In the genomic region with DNA sequence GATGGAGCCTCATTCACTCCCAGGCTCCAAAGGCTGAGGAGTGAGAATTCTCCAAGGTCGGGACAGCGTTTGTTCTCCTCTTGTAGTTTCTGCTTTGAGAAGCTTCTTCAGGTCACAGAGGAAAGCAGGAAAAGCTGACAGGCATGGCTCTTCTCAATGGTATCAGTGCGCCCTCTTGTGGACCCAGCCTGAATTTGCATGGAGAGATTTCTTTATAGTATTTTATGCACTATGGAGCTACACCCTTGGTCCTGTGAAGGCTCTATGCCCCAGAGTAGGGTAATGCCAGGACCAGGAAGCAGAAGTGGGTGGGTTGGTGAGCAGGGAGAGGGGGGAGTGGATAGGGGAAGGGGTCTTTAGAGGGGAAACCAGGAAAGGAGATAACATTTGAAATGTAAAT, we compare ENCODE assay signal across 9 mouse cellular contexts. TPM values are rescaled to one million over a fixed set of nuclear protein-coding genes. Genes with fewer than 3 reads are reported as not detected.
DNase-seq lines count a peak whose midpoint lies in the region; ATAC-seq and TF ChIP-seq lines count a peak whose summit lies in the region.
"Had no signal": no experiment of that assay in that cellular context is flagged by ENCODE, and none has a peak within 500 bp of the region (broad histone marks: within the 10 kb centered on the region; RNA-seq: fewer than 3 reads in every experiment).

No protein-coding gene starts in this region.

- WGBS in heart, embryonic 11.5 days (ENCODE audit: insufficient replicate concordance): 1% methylated on average over 3 of the region's 3 CpGs
- WGBS in embryonic facial prominence, embryonic 14.5 days: 0% methylated on average over 3 of the region's 3 CpGs
- WGBS in midbrain, embryonic 10.5 days: 9% methylated on average over 3 of the region's 3 CpGs

- H3K4me3 ChIP-seq in heart, embryonic 11.5 days (ENCODE audit: low read depth, low read length): no peak overlapping the region
- no peak overlapping the region for H3K4me3 ChIP-seq in bone marrow macrophage, adult 2 months (ENCODE audit: insufficient read depth, low read length)
- no peak overlapping the region for H3K4me3 ChIP-seq in embryonic facial prominence, embryonic 14.5 days (ENCODE audit: low read depth, low read length)
- H3K4me3 ChIP-seq in midbrain, embryonic 10.5 days: no peak overlapping the region

- ATAC-seq in heart, embryonic 11.5 days (replicated peaks; ENCODE audit: insufficient number of reproducible peaks, low FRiP score, low TSS enrichment): no peak
- ATAC-seq in embryonic facial prominence, embryonic 14.5 days (ENCODE audit: low read depth): no peak

- H3K4me2 ChIP-seq in heart, embryonic 11.5 days: no peak overlapping the region
- no peak overlapping the region for H3K4me2 ChIP-seq in embryonic facial prominence, embryonic 14.5 days (ENCODE audit: low read depth, low read length)

- peak; percentile 35 to 77 for DNase-seq in heart, adult 18-20 months
- peak; percentile 80 for DNase-seq in embryonic facial prominence, embryonic 14.5 days (ENCODE audit: low spot score)
- DNase-seq in heart, postnatal 4 days: peak; percentile 76
- DNase-seq in left cerebral cortex, adult 11 months (ENCODE audit: low spot score): peak; percentile 65
- DNase-seq in midbrain, embryonic 10.5 days (ENCODE audit: low spot score): peak; percentile 70
- DNase-seq in testis, postnatal 10 days (ENCODE audit: low spot score): peak; percentile 81

- TF ChIP-seq POLR2A in bone marrow macrophage, adult 2 months (IDR thresholded peaks at IDR 0.05; ENCODE audit: borderline replicate concordance, low read depth, low read length): no peak

- peak; percentile 32; the same call in 1 of the 2 replicates for TF ChIP-seq CTCF in bone marrow macrophage, adult 2 months (IDR thresholded peaks at IDR 0.05; ENCODE audit: low read depth, low read length)

- H3K9ac ChIP-seq in heart, embryonic 11.5 days (ENCODE audit: low read depth, low read length): no peak overlapping the region
- H3K9ac ChIP-seq in embryonic facial prominence, embryonic 14.5 days (ENCODE audit: low read depth, low read length): no peak overlapping the region

- H3K9me3 ChIP-seq in heart, embryonic 11.5 days (replicated peaks; ENCODE audit: control insufficient read depth, low read length): no peaks in the 10 kb centered on the region
- H3K9me3 ChIP-seq in embryonic facial prominence, embryonic 14.5 days (ENCODE audit: control insufficient read depth, low read length): no peaks in the 10 kb centered on the region
- H3K9me3 ChIP-seq in midbrain, embryonic 10.5 days (replicated peaks): no peaks in the 10 kb centered on the region

- no peaks in the 10 kb centered on the region for H3K36me3 ChIP-seq in heart, embryonic 11.5 days (ENCODE audit: control insufficient read depth, insufficient read depth, low read length)
- H3K36me3 ChIP-seq in embryonic facial prominence, embryonic 14.5 days (ENCODE audit: control insufficient read depth, insufficient read depth, low read length): no peaks in the 10 kb centered on the region
- H3K36me3 ChIP-seq in midbrain, embryonic 10.5 days: no peaks in the 10 kb centered on the region

- no peak overlapping the region for H3K27ac ChIP-seq in heart, embryonic 11.5 days (ENCODE audit: low read depth, low read length)
- no peak overlapping the region for H3K27ac ChIP-seq in bone marrow macrophage, adult 2 months (ENCODE audit: insufficient read depth, low read depth, low read length)
- H3K27ac ChIP-seq in embryonic facial prominence, embryonic 14.5 days (replicated peaks; ENCODE audit: low read depth, low read length): no peak overlapping the region
- H3K27ac ChIP-seq in midbrain, embryonic 10.5 days (replicated peaks): no peak overlapping the region

- no peaks in the 10 kb centered on the region for H3K27me3 ChIP-seq in heart, embryonic 11.5 days (ENCODE audit: control insufficient read depth, insufficient read depth, low read length)
- no peaks in the 10 kb centered on the region for H3K27me3 ChIP-seq in embryonic facial prominence, embryonic 14.5 days (replicated peaks; ENCODE audit: control insufficient read depth, insufficient read depth, low read length)
- H3K27me3 ChIP-seq in midbrain, embryonic 10.5 days (ENCODE audit: low read depth, poor library complexity, severe bottlenecking): no peaks in the 10 kb centered on the region

- no peaks in the 10 kb centered on the region for H3K4me1 ChIP-seq in heart, embryonic 11.5 days (ENCODE audit: control insufficient read depth, insufficient read depth, low read length)
- H3K4me1 ChIP-seq in bone marrow macrophage, adult 2 months (ENCODE audit: control insufficient read depth, insufficient read depth, low read length): no peaks in the 10 kb centered on the region
- no peaks in the 10 kb centered on the region for H3K4me1 ChIP-seq in embryonic facial prominence, embryonic 14.5 days (ENCODE audit: control insufficient read depth, insufficient read depth, low read length)
- H3K4me1 ChIP-seq in midbrain, embryonic 10.5 days: no peaks in the 10 kb centered on the region; the same call in 1 of the 2 replicates

RNA-seq across cellular contexts. Expression of gene Ces1h, which starts 51.1 kb away (rescaled TPM):
- total RNA-seq in heart, adult 18-20 months (2021): not detected
- polyA plus RNA-seq in heart, embryonic 11.5 days (2014; fragmentation: Nextera tagmentation; extraction: Ambion mirVana): not detected in 2 replicates
- polyA plus RNA-seq in bone marrow macrophage, adult 2 months (2012; ENCODE audit: insufficient read depth, insufficient read length, missing spikeins): not detected in 2 replicates
- not detected in 2 replicates for polyA plus RNA-seq in embryonic facial prominence, embryonic 14.5 days (2014; fragmentation: Nextera tagmentation; extraction: Ambion mirVana)
- total RNA-seq in heart, postnatal 4 days (2021): not detected
- not detected in 2 replicates for polyA plus RNA-seq in midbrain, embryonic 10.5 days (2016; fragmentation: Nextera tagmentation; extraction: Ambion mirVana)
- polyA plus RNA-seq: liver, embryonic 16.5 days had no signal
